Mouse (Mus musculus) midbrain, postnatal 0 days (tissue): ENCODE data around the gene Irf2bp1. TPM values are rescaled to one million over a fixed set of nuclear protein-coding genes. Genes with fewer than 3 reads are reported as not detected.

Experiments used
- ATAC-seq: fragments of 200-750 bp; cut with Nextera tagmentation; 2 replicates; pipeline ENCODE4 v1.8.0; 2017; ENCODE audit warnings: moderate number of reproducible peaks, mild to moderate bottlenecking, moderate TSS enrichment, moderate library complexity; ENCODE audit not compliant: low FRiP score
- DNase-seq: peaks from one replicate; pipeline ENCODE4 v3.0.0-alpha.2; 2015; ENCODE audit warnings: low spot score
- H3K27ac ChIP-seq: fragments of 300-500 bp; sonication (generic); 2 replicates; pipeline ENCODE4 v1.5.1; 2014; ENCODE audit warnings: low read depth, mild to moderate bottlenecking, low read length, mixed read lengths
- H3K27me3 ChIP-seq: fragments of 300-500 bp; sonication (generic); 2 replicates; pipeline ENCODE4 v1.6.1; 2014; ENCODE audit warnings: low read length, control low read depth, mixed read lengths; ENCODE audit not compliant: insufficient read depth
- H3K36me3 ChIP-seq: fragments of 300-500 bp; sonication (generic); 2 replicates; pipeline ENCODE4 v1.6.1; 2014; ENCODE audit warnings: low read length, control low read depth, mixed read lengths; ENCODE audit not compliant: insufficient read depth
- H3K4me1 ChIP-seq: fragments of 300-500 bp; sonication (generic); 2 replicates; pipeline ENCODE4 v1.6.1; 2014; ENCODE audit warnings: mild to moderate bottlenecking, control low read depth, antibody characterized with exemption, low read length, mixed read lengths; ENCODE audit not compliant: insufficient read depth
- H3K4me2 ChIP-seq: fragments of 300-500 bp; sonication (generic); 2 replicates; pipeline ENCODE4 v1.6.1; 2014; ENCODE audit warnings: low read depth, mild to moderate bottlenecking, low read length, mixed read lengths; ENCODE audit not compliant: poor library complexity, severe bottlenecking
- H3K4me3 ChIP-seq: fragments of 300-500 bp; sonication (generic); 2 replicates; pipeline ENCODE4 v1.5.1; 2014; ENCODE audit warnings: low read depth, mild to moderate bottlenecking, low read length, moderate library complexity
- H3K9ac ChIP-seq: fragments of 300-500 bp; sonication (generic); replicated peaks from 2 replicates; pipeline ENCODE4 v1.6.1; 2014; ENCODE audit warnings: mild to moderate bottlenecking, low read length, moderate library complexity, mixed read lengths; ENCODE audit not compliant: poor library complexity, severe bottlenecking
- H3K9me3 ChIP-seq: fragments of 300-500 bp; sonication (generic); 2 replicates; pipeline ENCODE4 v1.6.1; 2016; ENCODE audit warnings: low read length, control low read depth
- CTCF ChIP-seq: IDR thresholded peaks from 2 replicates; pipeline ENCODE4 v1.5.1; 2016; ENCODE audit warnings: antibody characterized with exemption, mild to moderate bottlenecking
- WGBS: fragments of 180-500 bp; shearing (Covaris S2); extraction: QIAGEN DNeasy Blood & Tissue Kit; methylation state at CpG from one replicate; pipeline ENCODE4 v1.1.7; 2014; 5-methylcytosine and 5-hydroxymethylcytosine counted together
- polyA plus RNA-seq: library from polyadenylated mRNA; unstranded; fragments of >200 nt; fragmentation: Nextera tagmentation; extraction: Ambion mirVana; gene quantifications from 2 replicates; pipeline ENCODE4 v1.2.1, GENCODE M21; 2015
- total RNA-seq: library from RNA; depleted of rRNA; stranded (reverse); fragments of >200 nt; gene quantifications from 2 replicates; pipeline ENCODE4 v1.2.3, GENCODE M21; 2014

Gene Irf2bp1
- total and polyA plus RNA-seq, 2 experiments from 2014 or later, result 25.6 to 133 TPM

DNA sequence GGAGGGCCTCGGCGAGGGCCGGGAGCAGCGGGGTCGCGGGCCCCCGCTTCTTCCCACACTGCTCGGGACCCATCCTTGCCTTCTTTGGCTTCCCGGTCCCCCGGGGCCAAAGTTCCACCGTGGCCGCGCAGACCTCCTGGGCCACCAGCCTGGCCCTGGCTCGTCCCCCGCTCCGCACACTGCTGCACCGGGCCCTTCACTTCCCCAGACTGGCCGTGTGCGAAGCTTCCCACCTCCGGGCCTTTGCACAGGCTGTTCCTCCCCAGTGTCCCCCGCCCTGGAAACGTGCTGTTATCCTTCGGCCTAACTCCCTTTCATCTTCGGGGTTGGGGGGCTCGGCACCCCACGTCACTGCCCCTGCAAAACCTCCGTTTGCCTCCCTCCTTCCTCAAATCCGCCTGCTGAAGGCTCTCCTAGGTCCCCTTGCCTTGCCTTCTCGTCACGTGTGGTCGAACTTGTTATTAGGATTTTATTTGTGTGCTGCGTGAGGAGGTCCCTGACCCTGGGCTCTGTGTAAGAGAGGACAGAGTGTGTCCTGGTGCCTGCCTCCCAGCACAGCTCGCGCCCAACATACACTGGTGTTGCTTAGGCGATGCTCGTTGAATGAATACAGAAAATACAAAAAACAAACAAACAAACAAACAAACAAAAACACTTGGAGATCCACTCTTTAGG is 20.9 kb downstream of the Irf2bp1 start:
- Histone ChIP-seq H3K4me1 (no peaks in the 10 kb centered on the region), H3K36me3 (peaks cover 7% of the 10 kb centered on the region), H3K9ac (peak overlapping the region; percentile 82), H3K9me3 (no peaks in the 10 kb centered on the region), H3K27ac (peak overlapping the region; percentile 59; the same call in 1 of the 2 replicates), H3K27me3 (peaks cover 34% of the 10 kb centered on the region), H3K4me3 (peak overlapping the region; percentile 91), H3K4me2 (peak overlapping the region; percentile 89)
- TF ChIP-seq CTCF, result no peak
- ATAC-seq (peak; percentile 51), DNase-seq (no peak)
- WGBS, result 2% methylated on average over 22 of the region's 36 CpGs

DNA sequence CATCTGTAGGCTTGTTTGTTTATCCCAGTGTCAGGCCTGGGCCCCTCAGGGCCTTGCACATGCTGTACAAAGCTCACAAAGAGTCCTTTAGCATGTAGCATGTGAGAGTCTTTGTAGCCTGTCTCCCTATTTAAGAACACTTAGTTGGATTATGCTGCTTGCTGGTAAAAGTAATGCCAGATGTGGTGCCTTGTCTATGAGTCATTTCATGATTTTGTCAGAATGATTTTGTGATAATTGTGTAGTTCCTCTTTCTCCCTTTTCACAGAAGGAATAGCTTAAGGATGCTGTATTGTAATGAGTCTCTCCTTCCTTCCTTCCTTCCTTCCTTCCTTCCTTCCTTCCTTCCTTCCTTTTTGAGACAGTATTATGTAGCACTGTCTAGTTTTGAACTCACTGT is 24.2 kb downstream of the Irf2bp1 start:
- DNase-seq, result no peak
- no peak for ATAC-seq
- Histone ChIP-seq H3K27ac (no peak overlapping the region), H3K9me3 (no peaks in the 10 kb centered on the region), H3K4me1 (no peaks in the 10 kb centered on the region), H3K4me2 (no peak overlapping the region), H3K4me3 (no peak overlapping the region), H3K36me3 (peaks cover 27% of the 10 kb centered on the region), H3K27me3 (peaks cover 7% of the 10 kb centered on the region), H3K9ac (no peak overlapping the region)
- no peak for TF ChIP-seq CTCF

DNA sequence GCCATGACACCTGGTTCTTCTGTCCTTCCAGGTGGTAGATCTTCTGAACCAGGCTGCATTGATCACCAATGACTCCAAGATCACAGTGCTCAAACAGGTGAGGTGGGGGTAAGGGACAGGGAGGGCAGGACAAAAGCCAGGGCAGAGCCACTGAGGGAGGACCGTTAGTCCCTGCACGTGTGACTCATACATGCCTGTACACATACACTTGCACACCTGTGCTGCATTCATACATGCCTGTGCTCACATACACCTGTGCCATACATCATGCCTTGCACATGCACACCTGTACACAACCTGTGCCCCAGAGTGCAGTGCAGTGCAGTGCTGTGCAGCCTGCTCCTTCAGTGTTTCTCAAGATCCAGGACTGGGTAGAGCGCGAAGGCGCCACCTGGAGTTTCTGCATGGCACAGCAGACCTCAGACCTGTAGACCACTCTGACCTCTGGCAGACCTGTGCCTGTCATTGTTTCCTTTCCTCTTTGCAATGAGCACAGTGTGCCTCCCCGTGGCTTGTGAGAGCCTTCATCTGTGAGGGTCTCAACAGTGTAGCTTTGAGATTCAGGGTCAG is 25.3 kb downstream of the Irf2bp1 start:
- Histone ChIP-seq H3K4me3 (no peak overlapping the region), H3K27me3 (no peaks in the 10 kb centered on the region), H3K9me3 (no peaks in the 10 kb centered on the region), H3K36me3 (peaks cover 32% of the 10 kb centered on the region), H3K9ac (no peak overlapping the region), H3K4me1 (no peaks in the 10 kb centered on the region), H3K4me2 (no peak overlapping the region), H3K27ac (no peak overlapping the region)
- ATAC-seq (peak; percentile 24; the same call in 1 of the 2 replicates), DNase-seq (peak; percentile 65)
- peak; percentile 76 for TF ChIP-seq CTCF
- 58% methylated on average over 6 of the region's 6 CpGs for WGBS

DNA sequence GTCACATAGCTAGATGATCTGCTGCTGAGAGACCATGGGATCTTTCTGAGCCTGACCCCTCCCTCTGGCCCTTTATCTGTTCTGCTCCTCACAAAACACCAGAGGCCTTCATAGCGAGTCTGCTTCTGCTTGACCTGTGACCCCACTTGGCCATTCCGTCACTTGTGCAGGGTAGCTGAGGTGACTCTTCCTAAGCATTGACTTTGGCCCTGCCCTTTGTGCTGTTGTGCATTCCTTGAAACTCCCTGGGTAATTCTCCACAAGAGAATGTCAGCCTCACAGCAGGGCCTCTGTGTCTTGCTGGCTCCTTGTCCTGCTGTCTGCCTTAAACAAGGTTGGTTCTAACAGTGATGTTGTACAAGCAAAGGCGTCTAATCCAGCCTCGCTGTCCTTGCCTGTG is 27.8 kb downstream of the Irf2bp1 start:
- Histone ChIP-seq H3K27me3 (no peaks in the 10 kb centered on the region), H3K4me3 (no peak overlapping the region), H3K9ac (no peak overlapping the region), H3K9me3 (no peaks in the 10 kb centered on the region), H3K4me2 (no peak overlapping the region), H3K4me1 (no peaks in the 10 kb centered on the region), H3K27ac (no peak overlapping the region), H3K36me3 (peaks cover 54% of the 10 kb centered on the region)
- no peak for DNase-seq
- no peak for ATAC-seq
- no peak for TF ChIP-seq CTCF
- WGBS, result 39% methylated on average over 4 of the region's 4 CpGs

DNA sequence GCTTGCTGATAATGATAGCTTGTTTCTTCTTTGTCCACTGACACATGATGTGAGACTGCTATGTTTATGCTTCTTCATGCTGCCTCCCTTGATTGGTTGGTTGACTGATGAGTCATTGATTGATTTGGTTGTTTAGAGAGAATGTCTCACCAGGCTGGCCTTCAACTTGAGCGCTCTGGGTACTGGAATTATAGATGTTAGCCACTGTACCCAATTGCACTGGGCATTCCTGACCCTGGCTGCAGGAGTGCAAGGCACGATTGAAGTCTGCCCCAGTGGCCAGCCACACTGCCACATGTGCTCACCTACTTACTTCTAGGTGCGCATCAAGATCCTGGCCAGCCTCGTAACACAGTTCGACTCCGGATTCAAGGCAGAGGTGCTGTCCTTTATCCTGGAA is 40.8 kb downstream of the Irf2bp1 start:
- ATAC-seq, result no peak
- no peak for TF ChIP-seq CTCF
- WGBS, result 96% methylated on average over 6 of the region's 6 CpGs

DNA sequence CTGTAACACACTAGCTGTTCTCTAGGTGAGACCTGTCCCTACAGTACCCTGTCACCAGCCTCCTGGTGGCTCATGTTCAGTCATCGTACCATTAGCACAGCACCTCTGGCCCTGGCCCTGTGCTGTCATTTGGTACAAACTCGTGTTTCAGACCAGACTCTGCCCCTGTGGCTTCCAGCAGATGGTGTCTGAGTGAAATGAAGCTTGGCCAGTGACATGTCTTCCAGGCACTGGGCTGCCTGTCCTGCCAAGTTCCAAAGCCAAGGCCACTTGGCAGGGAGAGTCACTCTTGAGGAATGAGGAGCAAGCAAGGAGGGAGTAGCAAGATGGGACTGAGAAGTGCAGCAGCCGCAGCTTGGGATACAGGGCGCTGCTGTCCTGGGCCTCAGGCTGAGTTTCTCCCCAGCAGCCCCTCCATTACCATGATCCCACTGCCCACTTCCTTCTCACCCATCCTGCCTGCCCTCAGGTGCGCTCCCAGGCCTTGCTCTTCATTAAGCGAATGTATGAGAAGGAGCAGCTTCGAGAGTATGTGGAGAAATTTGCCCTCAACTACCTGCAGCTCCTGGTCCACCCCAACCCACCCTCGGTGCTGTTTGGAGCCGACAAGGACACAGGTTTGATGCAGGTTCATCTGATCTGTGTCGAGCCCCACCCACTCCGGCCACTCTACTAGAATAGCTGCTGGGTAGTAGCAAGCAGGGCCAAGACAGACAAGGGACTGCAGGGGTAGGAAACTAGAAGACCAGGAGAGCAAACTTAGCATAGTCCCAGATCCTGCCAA is 42.6 kb downstream of the Irf2bp1 start:
- 94% methylated on average over 11 of the region's 11 CpGs for whole genome bisulfite sequencing
- no peak for TF ChIP-seq CTCF
- peaks cover 95% of the 10 kb centered on the region for H3K36me3 ChIP-seq
- H3K27ac ChIP-seq, result no peak overlapping the region
- no peaks in the 10 kb centered on the region for H3K27me3 ChIP-seq
- H3K9ac ChIP-seq, result no peak overlapping the region
- no peaks in the 10 kb centered on the region for H3K9me3 ChIP-seq
- ATAC-seq, result no peak
- no peak overlapping the region for H3K4me3 ChIP-seq
- peak; percentile 61 for DNase-seq
- no peaks in the 10 kb centered on the region for H3K4me1 ChIP-seq
- no peak overlapping the region for H3K4me2 ChIP-seq

More for the DNA sequence above, 40.8 kb downstream of the Irf2bp1 start:
- Histone ChIP-seq H3K4me1 (no peaks in the 10 kb centered on the region), H3K27ac (no peak overlapping the region), H3K36me3 (peaks cover 94% of the 10 kb centered on the region), H3K4me3 (no peak overlapping the region), H3K4me2 (no peak overlapping the region), H3K9ac (no peak overlapping the region), H3K27me3 (no peaks in the 10 kb centered on the region), H3K9me3 (no peaks in the 10 kb centered on the region)
- no peak for DNase-seq
